Mouse (Mus musculus): ENCODE results near the gene Fgf2. TPM values are rescaled to one million over a fixed set of nuclear protein-coding genes. Genes with fewer than 3 reads are reported as not detected.

Fgf2 gene
- polyA plus RNA-seq, 1 experiment: 0.70 TPM

DNA sequence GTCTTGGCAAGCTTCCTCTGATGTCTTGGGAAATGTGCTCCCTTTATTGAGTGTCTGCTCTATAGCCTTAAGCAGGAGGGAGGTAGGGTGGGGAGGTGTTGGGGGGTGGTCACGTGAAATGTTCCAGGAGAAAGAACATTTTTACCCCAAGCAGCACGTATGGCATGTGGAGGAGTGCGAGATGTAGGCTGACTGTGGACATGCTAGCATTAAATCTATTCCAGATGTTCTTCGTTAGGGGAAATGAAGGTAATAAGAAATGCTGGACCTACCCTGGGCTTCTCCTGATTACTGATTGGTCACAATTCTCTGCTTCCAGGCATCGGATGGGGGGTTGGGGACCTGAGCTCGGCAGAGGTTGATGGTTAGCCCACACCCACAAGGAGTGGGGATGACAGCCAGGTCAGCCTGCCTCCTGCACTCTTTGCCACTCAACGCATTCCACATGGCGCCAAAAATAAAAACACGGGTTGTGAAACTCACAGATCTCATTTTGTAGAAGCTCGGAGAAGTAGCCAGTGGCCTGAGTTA, 5.9 kb downstream of the Fgf2 start:
- no peak overlapping the region for H3K27ac ChIP-seq (ENCODE audit: insufficient read depth, low read depth, low read length)
- 81% methylated on average over 10 of the region's 10 CpGs for WGBS
- peaks cover 6% of the 10 kb centered on the region for H3K27me3 ChIP-seq (ENCODE audit: control insufficient read depth, insufficient read depth, low read length)
- no peak for TF ChIP-seq POLR2A (IDR thresholded peaks at IDR 0.05; ENCODE audit: low read depth, low read length)
- TF ChIP-seq CTCF (IDR thresholded peaks at IDR 0.05; ENCODE audit: extremely low read depth, insufficient read length, insufficient replicate concordance, low read depth, low read length): no peak
- H3K4me3 ChIP-seq (ENCODE audit: low read depth, low read length): no peak overlapping the region
- H3K4me1 ChIP-seq (ENCODE audit: control insufficient read depth, insufficient read depth, insufficient read length, low read length): no peaks in the 10 kb centered on the region
- no peaks in the 10 kb centered on the region for H3K36me3 ChIP-seq (ENCODE audit: control insufficient read depth, insufficient read depth, low read length)

DNA sequence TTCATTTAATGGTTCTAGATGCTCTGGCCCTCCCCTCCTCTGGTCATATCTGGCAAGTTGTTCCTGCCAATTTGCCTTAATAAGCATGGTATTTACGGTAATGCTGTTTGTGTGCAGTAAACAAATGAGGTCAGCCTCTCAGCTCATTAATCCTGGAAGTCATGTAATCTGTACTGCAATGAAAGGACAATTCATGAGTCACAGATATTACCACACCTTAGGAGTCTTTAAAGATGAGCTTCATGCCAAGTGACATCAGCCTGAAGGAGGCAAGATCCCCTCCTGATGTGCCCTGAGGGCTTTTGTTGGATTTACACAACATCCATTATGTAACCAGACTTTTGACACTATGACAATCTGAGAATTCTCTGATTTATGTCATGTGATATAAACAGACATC, 6.6 kb downstream of the Fgf2 start:
- WGBS: 64% methylated on average over 1 of the region's 1 CpGs
- TF ChIP-seq POLR2A (IDR thresholded peaks at IDR 0.05; ENCODE audit: low read depth, low read length): no peak
- TF ChIP-seq CTCF (IDR thresholded peaks at IDR 0.05; ENCODE audit: extremely low read depth, insufficient read length, insufficient replicate concordance, low read depth, low read length): no peak
- Histone ChIP-seq H3K4me3 (ENCODE audit: low read depth, low read length) (no peak overlapping the region), H3K27me3 (ENCODE audit: control insufficient read depth, insufficient read depth, low read length) (0 out of 2 replicates have a peak, but pooled peaks cover 2% of the 10 kb centered on the region), H3K27ac (ENCODE audit: insufficient read depth, low read depth, low read length) (no peak overlapping the region), H3K4me1 (ENCODE audit: control insufficient read depth, insufficient read depth, insufficient read length, low read length) (no peaks in the 10 kb centered on the region), H3K36me3 (ENCODE audit: control insufficient read depth, insufficient read depth, low read length) (no peaks in the 10 kb centered on the region)

DNA sequence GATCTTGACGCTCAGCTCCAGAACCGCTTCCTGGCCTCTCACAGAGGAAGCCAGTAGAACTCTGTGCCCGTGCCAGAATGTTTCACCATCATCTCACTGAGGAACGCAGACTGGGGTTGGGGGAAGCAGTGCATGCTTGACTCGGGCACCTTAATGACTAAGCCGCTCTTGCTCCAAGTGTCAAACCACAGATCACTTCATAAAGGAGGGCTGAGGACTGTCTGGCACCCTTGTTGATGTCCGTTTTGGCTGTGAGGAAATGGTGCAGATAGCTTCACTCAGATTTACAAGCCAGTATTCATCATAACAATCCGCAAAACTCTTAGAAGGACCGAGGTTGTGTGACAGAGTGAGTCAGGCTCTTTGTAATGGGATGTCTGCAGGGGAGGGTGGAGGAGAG, 12.6 kb downstream of the Fgf2 start:
- WGBS: 61% methylated on average over 9 of the region's 9 CpGs
- no peak overlapping the region for H3K4me3 ChIP-seq (ENCODE audit: low read depth, low read length)
- H3K4me1 ChIP-seq (ENCODE audit: control insufficient read depth, insufficient read depth, insufficient read length, low read length): no peaks in the 10 kb centered on the region
- H3K27me3 ChIP-seq (ENCODE audit: control insufficient read depth, insufficient read depth, low read length): no peaks in the 10 kb centered on the region
- H3K36me3 ChIP-seq (ENCODE audit: control insufficient read depth, insufficient read depth, low read length): no peaks in the 10 kb centered on the region
- TF ChIP-seq POLR2A (IDR thresholded peaks at IDR 0.05; ENCODE audit: low read depth, low read length) (no peak), CTCF (IDR thresholded peaks at IDR 0.05; ENCODE audit: extremely low read depth, insufficient read length, insufficient replicate concordance, low read depth, low read length) (no peak)
- H3K27ac ChIP-seq (ENCODE audit: insufficient read depth, low read depth, low read length): no peak overlapping the region

DNA sequence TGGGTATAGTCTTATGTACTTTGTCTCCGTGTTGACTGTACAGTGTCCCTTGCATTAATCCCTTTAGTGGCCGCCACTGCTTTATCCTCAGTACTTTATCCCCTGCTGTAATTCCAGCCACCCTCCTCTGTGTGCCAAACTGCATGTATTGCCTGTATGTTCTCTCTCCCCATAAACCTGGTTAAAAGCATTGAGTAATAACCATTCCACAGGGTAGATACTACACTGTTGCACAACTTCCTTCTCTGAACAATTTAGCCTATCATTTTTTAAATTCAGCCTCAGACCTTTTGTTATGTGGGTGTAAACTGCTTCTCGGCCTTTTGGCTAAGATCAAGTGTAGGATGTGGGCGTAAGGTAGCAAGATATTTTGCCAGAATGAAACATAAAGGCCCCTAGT, 17.0 kb downstream of the Fgf2 start:
- TF ChIP-seq CTCF (IDR thresholded peaks at IDR 0.05; ENCODE audit: extremely low read depth, insufficient read length, insufficient replicate concordance, low read depth, low read length) (no peak), POLR2A (IDR thresholded peaks at IDR 0.05; ENCODE audit: low read depth, low read length) (no peak)
- H3K36me3 ChIP-seq (ENCODE audit: control insufficient read depth, insufficient read depth, low read length): no peaks in the 10 kb centered on the region
- H3K27me3 ChIP-seq (ENCODE audit: control insufficient read depth, insufficient read depth, low read length): no peaks in the 10 kb centered on the region
- H3K4me3 ChIP-seq (ENCODE audit: low read depth, low read length): no peak overlapping the region
- H3K4me1 ChIP-seq (ENCODE audit: control insufficient read depth, insufficient read depth, insufficient read length, low read length): no peaks in the 10 kb centered on the region; the same call in 1 of the 2 replicates
- 56% methylated on average over 4 of the region's 4 CpGs for WGBS
- no peak overlapping the region for H3K27ac ChIP-seq (ENCODE audit: insufficient read depth, low read depth, low read length)

DNA sequence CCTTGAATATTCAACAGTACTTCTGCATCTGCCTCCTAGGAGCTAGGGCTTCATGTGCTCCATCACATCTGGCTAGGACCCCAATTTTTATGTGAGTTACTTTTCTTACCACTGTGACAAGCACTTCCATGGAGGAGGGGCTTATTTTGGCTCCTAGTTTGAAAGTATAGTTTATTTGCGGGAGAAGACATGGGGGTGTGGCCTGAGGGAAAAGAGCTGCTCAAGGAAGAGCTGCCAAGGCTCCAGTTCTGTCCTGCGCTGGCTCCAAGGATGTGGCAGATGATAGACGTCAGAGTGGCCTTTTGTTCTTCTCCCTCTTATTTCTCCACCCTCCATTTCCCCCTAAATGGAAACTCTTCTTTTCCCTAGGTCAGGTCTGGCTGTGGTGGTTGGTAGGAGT, 17.8 kb downstream of the Fgf2 start:
- 39% methylated on average over 3 of the region's 3 CpGs for WGBS
- TF ChIP-seq CTCF (IDR thresholded peaks at IDR 0.05; ENCODE audit: extremely low read depth, insufficient read length, insufficient replicate concordance, low read depth, low read length) (no peak), POLR2A (IDR thresholded peaks at IDR 0.05; ENCODE audit: low read depth, low read length) (no peak)
- Histone ChIP-seq H3K27me3 (ENCODE audit: control insufficient read depth, insufficient read depth, low read length) (no peaks in the 10 kb centered on the region), H3K27ac (ENCODE audit: insufficient read depth, low read depth, low read length) (no peak overlapping the region), H3K4me1 (ENCODE audit: control insufficient read depth, insufficient read depth, insufficient read length, low read length) (no peaks in the 10 kb centered on the region; the same call in 1 of the 2 replicates), H3K4me3 (ENCODE audit: low read depth, low read length) (no peak overlapping the region), H3K36me3 (ENCODE audit: control insufficient read depth, insufficient read depth, low read length) (no peaks in the 10 kb centered on the region)

DNA sequence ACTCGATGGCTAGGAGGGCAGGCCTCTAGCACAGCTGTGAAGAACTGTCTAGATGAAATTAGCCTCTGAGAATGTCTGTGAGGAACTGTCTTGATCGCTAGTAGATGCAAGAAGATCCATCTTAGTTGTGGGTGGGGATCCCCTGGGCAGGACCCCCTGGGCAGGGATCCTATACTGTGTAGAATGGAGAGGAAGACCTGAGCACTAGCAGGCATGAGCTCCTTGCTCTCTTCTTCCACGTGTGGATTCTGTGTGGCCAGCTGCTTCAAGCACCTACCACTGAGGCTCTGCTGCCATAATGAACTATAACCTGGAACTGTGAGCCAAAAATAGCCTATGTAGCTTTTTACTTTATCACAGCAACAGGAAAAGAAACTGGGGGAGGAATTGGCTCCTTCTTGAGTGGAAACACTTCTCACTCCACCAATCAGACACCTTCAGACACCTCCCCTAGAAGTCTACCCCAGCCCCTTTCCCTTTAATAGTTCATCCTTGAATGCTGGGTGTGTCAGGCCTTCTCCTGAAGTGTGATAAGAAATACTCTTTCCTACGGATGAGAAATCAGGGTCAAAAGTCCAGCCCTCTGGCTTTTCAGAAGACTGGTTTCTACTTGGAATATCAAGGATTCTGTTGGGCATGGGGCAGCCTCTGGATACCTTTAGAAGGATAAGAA, 18.4 kb downstream of the Fgf2 start:
- H3K27ac ChIP-seq (ENCODE audit: insufficient read depth, low read depth, low read length): no peak overlapping the region
- no peaks in the 10 kb centered on the region for H3K27me3 ChIP-seq (ENCODE audit: control insufficient read depth, insufficient read depth, low read length)
- 38% methylated on average over 4 of the region's 4 CpGs for WGBS
- H3K4me3 ChIP-seq (ENCODE audit: low read depth, low read length): no peak overlapping the region
- no peaks in the 10 kb centered on the region; the same call in 1 of the 2 replicates for H3K4me1 ChIP-seq (ENCODE audit: control insufficient read depth, insufficient read depth, insufficient read length, low read length)
- TF ChIP-seq CTCF (IDR thresholded peaks at IDR 0.05; ENCODE audit: extremely low read depth, insufficient read length, insufficient replicate concordance, low read depth, low read length): no peak
- TF ChIP-seq POLR2A (IDR thresholded peaks at IDR 0.05; ENCODE audit: low read depth, low read length): no peak
- H3K36me3 ChIP-seq (ENCODE audit: control insufficient read depth, insufficient read depth, low read length): no peaks in the 10 kb centered on the region

DNA sequence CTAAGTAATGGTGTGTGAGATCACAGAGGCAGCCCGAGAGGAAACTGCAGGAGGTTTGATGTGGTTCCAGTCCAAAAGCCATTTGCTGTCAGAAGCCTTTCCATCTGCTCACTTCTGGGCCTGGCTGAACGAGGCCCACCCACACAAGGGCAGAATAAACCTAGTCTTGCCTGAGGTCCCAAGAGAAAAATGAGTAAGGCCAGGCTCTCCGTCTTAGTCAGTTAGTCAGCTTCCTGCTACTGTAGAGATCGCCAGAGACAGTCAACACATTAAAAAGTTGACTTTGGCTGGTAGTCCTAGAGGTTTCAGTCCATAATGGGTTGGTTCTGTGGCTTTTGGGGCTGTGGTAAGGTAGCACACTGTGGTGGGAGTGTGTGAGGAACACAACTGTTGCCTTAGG, 22.3 kb downstream of the Fgf2 start:
- Histone ChIP-seq H3K4me3 (ENCODE audit: low read depth, low read length) (no peak overlapping the region), H3K27ac (ENCODE audit: insufficient read depth, low read depth, low read length) (no peak overlapping the region), H3K27me3 (ENCODE audit: control insufficient read depth, insufficient read depth, low read length) (no peaks in the 10 kb centered on the region), H3K36me3 (ENCODE audit: control insufficient read depth, insufficient read depth, low read length) (no peaks in the 10 kb centered on the region), H3K4me1 (ENCODE audit: control insufficient read depth, insufficient read depth, insufficient read length, low read length) (no peaks in the 10 kb centered on the region; the same call in 1 of the 2 replicates)
- TF ChIP-seq POLR2A (IDR thresholded peaks at IDR 0.05; ENCODE audit: low read depth, low read length) (no peak), CTCF (IDR thresholded peaks at IDR 0.05; ENCODE audit: extremely low read depth, insufficient read length, insufficient replicate concordance, low read depth, low read length) (no peak)
- WGBS: 63% methylated on average over 4 of the region's 4 CpGs

All from small intestine, adult 2 months (tissue).